Mouse (Mus musculus) natural killer cell, adult 2 months (primary cell): ENCODE measurements around the gene Olfr646.

Experiments used
- DNase-seq, 2 experiments: peaks; one replicate each; pipeline ENCODE4 v3.0.0; 2022; ENCODE audit warnings: low spot score in 2 of 2

Gene Olfr646

GRCm38 (mm10) chr7:104104757-104104972 is at the start of gene Olfr646:
Olfr646 (plus strand) TSS chr7:104104873.
- DNase-seq, result no peak

GRCm38 (mm10) chr7:104059215-104059614 is 45.5 kb upstream of the Olfr646 start:
- DNase-seq, result no peak

GRCm38 (mm10) chr7:104061345-104061744 is 43.3 kb upstream of the Olfr646 start, which contains the start of gene 4930516K23Rik:
4930516K23Rik (minus strand) TSS chr7:104061445.
- DNase-seq, result no peak

GRCm38 (mm10) chr7:104071769-104072168 is 32.9 kb upstream of the Olfr646 start, which contains the start of gene Olfr644:
Olfr644 (minus strand) TSS chr7:104071869.
- DNase-seq, result no peak

- DNase-seq, result no peak
Observed at GRCm38 (mm10) chr7:104085365-104085764, 19.3 kb upstream of the Olfr646 start, which contains the start of gene Olfr645. Olfr645 (minus strand) TSS chr7:104085465.

GRCm38 (mm10) chr7:104103913-104104756 is 538 bp upstream of the Olfr646 start:
- no peak for DNase-seq

- DNase-seq, result no peak
Observed at GRCm38 (mm10) chr7:104129726-104130125, 25.1 kb downstream of the Olfr646 start, which contains the start of gene Ubqln5. Ubqln5 (minus strand) TSS chr7:104129826.

- no peak for DNase-seq
Observed at GRCm38 (mm10) chr7:104137305-104137704, 32.6 kb downstream of the Olfr646 start, which contains the start of gene Olfr643. Olfr643 (minus strand) TSS chr7:104137405.

GRCm38 (mm10) chr7:104143179-104143578 is 38.5 kb downstream of the Olfr646 start, which contains the start of gene Ubqln3:
Ubqln3 (minus strand) TSS chr7:104143279.
- no peak for DNase-seq

GRCm38 (mm10) chr7:104150456-104150855 is 45.8 kb downstream of the Olfr646 start, which contains the start of gene Ubqlnl:
Ubqlnl (minus strand) TSS chr7:104150556.
- no peak for DNase-seq
